Mouse (Mus musculus) limb, embryonic 12.5 days (tissue): Measurements from ENCODE around the gene Dnm1. TPM values are rescaled to one million over a fixed set of nuclear protein-coding genes. Genes with fewer than 3 reads are reported as not detected.

Source experiments
- ATAC-seq: fragments of 200-750 bp; cut with Nextera tagmentation; 2 replicates; pipeline ENCODE4 v1.8.0; 2017; ENCODE audit warnings: low read depth, moderate TSS enrichment; ENCODE audit not compliant: insufficient number of reproducible peaks, insufficient read depth, low FRiP score, low TSS enrichment
- H3K27ac ChIP-seq: fragments of 300-500 bp; sonication (generic); 2 replicates; pipeline ENCODE4 v1.5.1; 2016; ENCODE audit warnings: mild to moderate bottlenecking, moderate library complexity
- H3K27me3 ChIP-seq: fragments of 300-500 bp; sonication (generic); 2 replicates; pipeline ENCODE4 v1.6.1; 2016; ENCODE audit warnings: mild to moderate bottlenecking, moderate library complexity
- H3K36me3 ChIP-seq: fragments of 300-500 bp; sonication (generic); 2 replicates; pipeline ENCODE4 v1.6.1; 2016; ENCODE audit warnings: mild to moderate bottlenecking, moderate library complexity
- H3K4me1 ChIP-seq: fragments of 300-500 bp; sonication (generic); replicated peaks from 2 replicates; pipeline ENCODE4 v1.6.1; 2016
- H3K4me2 ChIP-seq: fragments of 300-500 bp; sonication (generic); 2 replicates; pipeline ENCODE4 v1.6.1; 2016; ENCODE audit warnings: mild to moderate bottlenecking, moderate library complexity
- H3K4me3 ChIP-seq: fragments of 300-500 bp; sonication (generic); replicated peaks from 2 replicates; pipeline ENCODE4 v1.5.1; 2016; ENCODE audit warnings: mild to moderate bottlenecking
- H3K9ac ChIP-seq: fragments of 300-500 bp; sonication (generic); replicated peaks from 2 replicates; pipeline ENCODE4 v1.6.1; 2016; ENCODE audit warnings: mild to moderate bottlenecking, moderate library complexity
- H3K9me3 ChIP-seq: fragments of 300-500 bp; sonication (generic); 2 replicates; pipeline ENCODE4 v1.6.1; 2016; ENCODE audit warnings: mild to moderate bottlenecking, moderate library complexity
- WGBS: fragments of 180-500 bp; shearing (Covaris S2); methylation state at CpG from one replicate; pipeline ENCODE4 v1.1.7; 2016; 5-methylcytosine and 5-hydroxymethylcytosine counted together
- polyA plus RNA-seq: library from polyadenylated mRNA; unstranded; fragments of >200 nt; fragmentation: Nextera tagmentation; extraction: Ambion mirVana; gene quantifications from 2 replicates; pipeline ENCODE4 v1.2.1, GENCODE M21; 2016

Gene Dnm1
- polyA plus RNA-seq, 1 experiment from 2014 or later: 38.8 TPM

GRCm38 (mm10) chr2:32295285-32295684, 57.9 kb downstream of the Dnm1 start:
- H3K9me3 ChIP-seq: no peaks in the 10 kb centered on the region
- H3K9ac ChIP-seq: no peak overlapping the region
- H3K4me1 ChIP-seq: no peaks in the 10 kb centered on the region
- no peak for ATAC-seq
- peaks cover 77% of the 10 kb centered on the region for H3K36me3 ChIP-seq
- WGBS: 80% methylated on average over 3 of the region's 3 CpGs
- no peak overlapping the region for H3K4me2 ChIP-seq
- H3K4me3 ChIP-seq: no peak overlapping the region
- no peak overlapping the region for H3K27ac ChIP-seq
- no peaks in the 10 kb centered on the region for H3K27me3 ChIP-seq

DNA sequence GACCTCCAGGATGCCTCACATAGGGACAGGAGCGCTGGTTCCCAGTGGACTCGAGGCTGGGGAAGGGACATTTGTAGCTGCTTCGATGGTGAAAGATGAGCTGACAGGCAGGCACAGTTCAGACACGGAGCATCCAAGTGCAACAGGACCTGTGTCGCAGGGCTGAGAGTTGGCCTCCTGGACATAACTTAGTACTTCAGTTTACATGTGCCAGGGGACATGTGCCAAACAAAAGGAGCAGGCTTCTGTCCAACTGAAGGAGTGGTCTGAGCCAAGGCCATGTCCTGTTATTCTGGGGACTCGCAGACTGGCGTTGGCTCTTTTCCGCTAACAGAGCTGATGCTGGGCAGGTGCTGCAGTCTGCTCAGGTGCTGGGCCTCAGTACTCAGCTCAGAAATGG, 58.8 kb downstream of the Dnm1 start:
- H3K27me3 ChIP-seq: no peaks in the 10 kb centered on the region
- no peak overlapping the region for H3K4me2 ChIP-seq
- 89% methylated on average over 8 of the region's 8 CpGs for WGBS
- no peak overlapping the region for H3K4me3 ChIP-seq
- H3K9me3 ChIP-seq: no peaks in the 10 kb centered on the region
- H3K27ac ChIP-seq: no peak overlapping the region
- peaks cover 2% of the 10 kb centered on the region for H3K4me1 ChIP-seq
- no peak for ATAC-seq
- H3K36me3 ChIP-seq: peaks cover 68% of the 10 kb centered on the region
- no peak overlapping the region for H3K9ac ChIP-seq

GRCm38 (mm10) chr2:32289578-32289977, 63.6 kb downstream of the Dnm1 start:
- peak overlapping the region; percentile 91 for H3K4me2 ChIP-seq

GRCm38 (mm10) chr2:32288371-32288931, 64.7 kb downstream of the Dnm1 start:
- Histone ChIP-seq H3K27ac (peak overlapping the region; percentile 53), H3K9me3 (no peaks in the 10 kb centered on the region), H3K4me3 (peak overlapping the region; percentile 93), H3K4me2 (peak overlapping the region; percentile 91), H3K27me3 (no peaks in the 10 kb centered on the region), H3K9ac (peak overlapping the region; percentile 77), H3K36me3 (peaks cover 45% of the 10 kb centered on the region), H3K4me1 (peaks cover 14% of the 10 kb centered on the region)
- 2% methylated on average over 29 of the region's 29 CpGs for WGBS
- ATAC-seq: peak; percentile 60

More at GRCm38 (mm10) chr2:32289578-32289977, 63.6 kb downstream of the Dnm1 start:
- ATAC-seq: no peak
- no peak overlapping the region for H3K9ac ChIP-seq
- H3K4me3 ChIP-seq: 0 out of 2 replicates have a peak overlapping the region, but pooled peaks have one; percentile 93
- H3K36me3 ChIP-seq: peaks cover 44% of the 10 kb centered on the region
- H3K27me3 ChIP-seq: no peaks in the 10 kb centered on the region
- no peaks in the 10 kb centered on the region for H3K9me3 ChIP-seq
- no peak overlapping the region for H3K27ac ChIP-seq
- peaks cover 14% of the 10 kb centered on the region for H3K4me1 ChIP-seq

DNA sequence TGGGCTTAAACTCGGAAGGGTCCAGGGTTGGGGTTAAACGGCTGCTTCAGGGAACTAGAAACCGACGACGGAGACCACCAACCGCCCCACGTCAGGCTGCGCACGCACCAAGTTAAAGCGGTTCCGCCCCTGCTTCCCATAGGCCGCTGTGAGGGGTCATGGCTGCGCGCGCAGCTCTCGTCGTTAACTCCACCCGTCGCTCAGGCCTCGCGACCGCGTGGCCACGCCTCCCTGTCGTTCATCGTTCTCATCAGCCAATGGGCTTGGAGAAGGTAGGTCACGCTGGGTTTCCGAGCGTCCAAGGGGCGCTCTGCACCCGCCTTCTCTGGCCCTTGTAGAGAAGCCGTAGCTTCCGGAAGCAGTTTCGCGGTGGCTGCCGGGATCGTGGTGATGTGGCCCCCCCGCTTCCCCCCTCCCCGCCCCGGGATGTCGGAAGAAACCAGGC, 65.2 kb downstream of the Dnm1 start, which contains the start of gene Swi5:
Gene Swi5, minus strand, starts transcription at position 153 of the 445 bp plus-strand sequence.
- peak; percentile 99 for ATAC-seq
- Histone ChIP-seq H3K36me3 (peaks cover 43% of the 10 kb centered on the region), H3K9ac (peak within 1 kb of the TSS; percentile 93), H3K9me3 (no peaks in the 10 kb centered on the region), H3K4me2 (peak within 1 kb of the TSS; percentile 91), H3K27ac (peak within 1 kb of the TSS; percentile 79), H3K27me3 (no peaks in the 10 kb centered on the region), H3K4me1 (peaks cover 14% of the 10 kb centered on the region), H3K4me3 (peak within 1 kb of the TSS; percentile 93)
- WGBS: under 1% methylated on average over 40 of the region's 41 CpGs

DNA sequence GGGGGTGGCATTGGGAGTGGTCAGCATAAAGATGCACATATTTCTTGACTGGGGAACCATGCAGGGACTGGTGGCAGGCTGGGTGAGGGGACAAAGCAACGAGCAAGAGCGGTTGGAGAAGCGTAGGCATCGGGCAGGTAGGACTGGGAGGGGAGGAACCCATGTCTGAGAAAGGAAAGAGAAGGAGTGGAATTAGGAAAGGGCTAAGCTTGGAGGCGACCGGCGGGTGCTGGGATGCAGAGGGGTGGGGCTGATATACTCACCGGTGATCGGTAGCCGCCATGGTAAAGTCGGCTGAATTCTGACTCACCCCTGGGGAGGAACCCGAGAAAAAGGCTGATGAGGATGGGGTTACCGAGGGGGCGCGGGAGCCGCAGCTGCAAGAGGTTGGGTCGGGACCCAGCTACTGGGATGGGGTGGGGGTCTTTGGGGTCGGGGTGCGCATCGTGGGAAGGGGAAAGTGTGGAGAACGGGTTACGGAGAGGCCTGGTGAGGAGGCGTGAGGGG, 65.8 kb downstream of the Dnm1 start, which contains the start of gene Golga2:
Gene Golga2, plus strand, starts transcription at position 51 of the 507 bp plus-strand sequence.
- Histone ChIP-seq H3K9ac (peak within 1 kb of the TSS; percentile 93), H3K4me1 (peaks cover 14% of the 10 kb centered on the region), H3K4me3 (peak within 1 kb of the TSS; percentile 93), H3K4me2 (peak within 1 kb of the TSS; percentile 91), H3K9me3 (no peaks in the 10 kb centered on the region), H3K36me3 (peaks cover 43% of the 10 kb centered on the region), H3K27ac (peak within 1 kb of the TSS; percentile 79), H3K27me3 (no peaks in the 10 kb centered on the region)
- under 1% methylated on average over 23 of the region's 23 CpGs for WGBS
- peak; percentile 46 for ATAC-seq

DNA sequence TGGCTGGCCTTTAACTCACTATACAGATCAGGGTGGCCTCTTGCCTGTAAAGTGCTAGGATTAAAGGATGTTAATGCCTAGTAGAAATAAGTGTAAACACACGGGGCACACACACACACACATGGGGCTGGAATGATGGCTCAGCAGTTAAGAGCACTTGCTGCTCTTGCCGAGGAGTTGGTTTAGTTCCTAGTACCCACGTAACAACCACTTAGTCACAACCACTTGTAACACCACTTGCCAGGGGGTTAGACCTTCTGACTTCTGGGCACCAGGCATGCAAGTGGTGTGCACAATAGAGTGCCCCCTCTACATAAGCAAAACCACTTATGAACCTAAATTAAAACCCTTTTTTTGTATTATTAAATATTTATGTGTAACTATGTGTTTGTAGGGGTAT, 69.2 kb downstream of the Dnm1 start:
- no peak overlapping the region for H3K27ac ChIP-seq
- peaks cover 9% of the 10 kb centered on the region for H3K4me1 ChIP-seq
- H3K27me3 ChIP-seq: no peaks in the 10 kb centered on the region
- 92% methylated on average over 3 of the region's 3 CpGs for whole genome bisulfite sequencing
- peaks cover 70% of the 10 kb centered on the region for H3K36me3 ChIP-seq
- no peaks in the 10 kb centered on the region for H3K9me3 ChIP-seq
- no peak overlapping the region for H3K9ac ChIP-seq
- H3K4me3 ChIP-seq: no peak overlapping the region
- no peak overlapping the region for H3K4me2 ChIP-seq
- no peak for ATAC-seq

GRCm38 (mm10) chr2:32282727-32283126, 70.4 kb downstream of the Dnm1 start:
- Histone ChIP-seq H3K4me1 (peaks cover 8% of the 10 kb centered on the region), H3K9me3 (no peaks in the 10 kb centered on the region), H3K4me2 (no peak overlapping the region), H3K27me3 (no peaks in the 10 kb centered on the region), H3K36me3 (peaks cover 82% of the 10 kb centered on the region), H3K4me3 (no peak overlapping the region), H3K27ac (no peak overlapping the region), H3K9ac (no peak overlapping the region)
- WGBS: 76% methylated on average over 1 of the region's 1 CpGs
- no peak for ATAC-seq

DNA sequence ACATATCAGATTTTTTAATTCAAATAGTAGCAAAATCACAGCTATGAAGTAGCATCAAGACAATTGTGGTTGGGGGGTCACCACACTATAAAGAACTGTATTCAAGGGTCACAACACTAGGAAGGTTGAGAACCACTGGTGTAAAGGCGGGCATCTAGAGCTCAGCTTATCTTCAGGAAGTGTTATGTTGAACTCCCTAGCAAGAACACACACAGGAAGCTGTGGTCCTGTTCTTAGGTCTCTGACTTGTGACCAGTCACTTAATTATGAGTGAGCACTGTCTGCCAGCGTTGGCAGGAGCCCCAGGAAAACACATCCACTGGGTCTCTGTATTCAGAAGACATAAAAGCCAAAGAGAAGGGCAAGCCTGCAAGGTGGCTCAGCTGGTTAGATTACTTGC, 70.8 kb downstream of the Dnm1 start:
- H3K27me3 ChIP-seq: no peaks in the 10 kb centered on the region
- H3K4me3 ChIP-seq: no peak overlapping the region
- H3K9ac ChIP-seq: no peak overlapping the region
- WGBS: 84% methylated on average over 2 of the region's 2 CpGs
- ATAC-seq: no peak
- no peak overlapping the region for H3K27ac ChIP-seq
- H3K36me3 ChIP-seq: peaks cover 87% of the 10 kb centered on the region
- peaks cover 8% of the 10 kb centered on the region for H3K4me1 ChIP-seq
- no peaks in the 10 kb centered on the region for H3K9me3 ChIP-seq
- no peak overlapping the region for H3K4me2 ChIP-seq

DNA sequence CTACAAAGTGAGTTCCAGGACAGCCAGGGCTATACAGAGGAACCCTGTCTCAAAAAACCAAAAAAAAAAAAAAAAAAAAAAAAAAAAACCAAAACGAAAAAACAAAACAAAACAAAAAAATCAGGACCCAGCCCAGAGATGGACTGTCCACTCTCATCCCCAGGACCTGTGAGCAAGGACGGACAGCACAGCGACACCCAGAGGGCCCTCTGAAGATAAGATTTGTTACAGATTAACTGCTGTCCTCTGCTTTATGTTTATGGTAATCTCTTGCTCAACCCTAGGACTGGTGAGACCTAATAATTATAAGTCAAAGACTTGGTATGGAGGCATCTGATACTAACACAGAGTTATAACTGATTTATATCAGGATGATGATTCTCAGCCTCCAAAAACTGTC, 77.3 kb downstream of the Dnm1 start:
- H3K9me3 ChIP-seq: no peaks in the 10 kb centered on the region
- no peak overlapping the region for H3K4me3 ChIP-seq
- no peak overlapping the region for H3K27ac ChIP-seq
- H3K27me3 ChIP-seq: no peaks in the 10 kb centered on the region
- ATAC-seq: no peak
- 75% methylated on average over 3 of the region's 3 CpGs for WGBS
- peaks cover 43% of the 10 kb centered on the region for H3K36me3 ChIP-seq
- no peaks in the 10 kb centered on the region for H3K4me1 ChIP-seq
- no peak overlapping the region for H3K4me2 ChIP-seq
- H3K9ac ChIP-seq: no peak overlapping the region

DNA sequence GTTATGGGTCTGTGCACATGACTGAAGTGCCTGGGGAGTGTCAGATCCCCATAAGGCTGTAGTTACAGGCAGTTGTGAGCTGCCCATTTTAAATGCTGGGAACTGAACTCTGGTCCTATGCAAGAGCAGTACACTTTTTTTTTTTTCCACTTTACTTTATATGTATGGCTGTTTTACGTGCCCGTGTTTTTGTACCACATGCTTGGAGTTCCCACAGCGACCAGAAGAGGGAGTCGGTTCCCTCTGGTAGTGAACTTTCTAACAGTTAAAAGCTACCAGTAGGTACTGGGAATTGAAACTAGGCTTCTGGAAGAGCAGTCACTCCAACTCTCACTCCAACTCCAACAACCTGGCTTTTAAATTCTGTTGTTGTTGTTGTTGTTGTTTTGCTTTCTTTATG, 92.5 kb downstream of the Dnm1 start:
- Histone ChIP-seq H3K27me3 (no peaks in the 10 kb centered on the region), H3K4me3 (0 out of 2 replicates have a peak overlapping the region, but pooled peaks have one; percentile 86), H3K36me3 (peaks cover 30% of the 10 kb centered on the region), H3K4me1 (peaks cover 13% of the 10 kb centered on the region), H3K9me3 (no peaks in the 10 kb centered on the region), H3K9ac (no peak overlapping the region), H3K27ac (no peak overlapping the region), H3K4me2 (peak overlapping the region; percentile 78; the same call in 1 of the 2 replicates)
- 0 out of 2 replicates have a peak, but pooled peaks have one; percentile 22 for ATAC-seq
- WGBS: 31% methylated on average over 4 of the region's 4 CpGs
